Mouse (Mus musculus) forebrain, embryonic 16.5 days (tissue): ENCODE data around the gene Naip2. TPM values are rescaled to one million over a fixed set of nuclear protein-coding genes. Genes with fewer than 3 reads are reported as not detected.
"Not testable (repeated sequence)": the region's sequence is repeated elsewhere in the genome, so short reads cannot be mapped to it uniquely, and the experiment has no call there.

Experiments used
- ATAC-seq: fragments of 200-750 bp; cut with Nextera tagmentation; 2 replicates; pipeline ENCODE4 v1.8.0; 2017; ENCODE audit warnings: mild to moderate bottlenecking, moderate library complexity
- H3K27ac ChIP-seq: fragments of 300-500 bp; sonication (generic); 2 replicates; pipeline ENCODE4 v1.5.1; 2014; ENCODE audit warnings: low read length, control low read depth
- H3K27me3 ChIP-seq: fragments of 300-500 bp; sonication (generic); replicated peaks from 2 replicates; pipeline ENCODE4 v1.6.1; 2014; ENCODE audit warnings: low read length; ENCODE audit not compliant: control insufficient read depth, insufficient read depth
- H3K36me3 ChIP-seq: fragments of 300-500 bp; sonication (generic); 2 replicates; pipeline ENCODE4 v1.6.1; 2014; ENCODE audit not compliant: control insufficient read depth, insufficient read depth
- H3K4me1 ChIP-seq: fragments of 300-500 bp; sonication (generic); replicated peaks from 2 replicates; pipeline ENCODE4 v1.6.1; 2014; ENCODE audit warnings: low read length; ENCODE audit not compliant: control insufficient read depth, insufficient read depth
- H3K4me2 ChIP-seq: fragments of 300-500 bp; sonication (generic); 2 replicates; pipeline ENCODE4 v1.6.1; 2014; ENCODE audit warnings: mild to moderate bottlenecking, low read length, control low read depth
- H3K4me3 ChIP-seq: fragments of 300-500 bp; sonication (generic); replicated peaks from 2 replicates; pipeline ENCODE4 v1.5.1; 2014; ENCODE audit warnings: mild to moderate bottlenecking, low read length, control low read depth
- H3K9ac ChIP-seq: fragments of 300-500 bp; sonication (generic); replicated peaks from 2 replicates; pipeline ENCODE4 v1.6.1; 2014; ENCODE audit warnings: low read depth, low read length, control low read depth
- H3K9me3 ChIP-seq: fragments of 300-500 bp; sonication (generic); 2 replicates; pipeline ENCODE4 v1.6.1; 2016; ENCODE audit warnings: low read length; ENCODE audit not compliant: control insufficient read depth
- WGBS: fragments of 180-500 bp; shearing (Covaris S2); extraction: QIAGEN DNeasy Blood & Tissue Kit; methylation state at CpG from one replicate; pipeline ENCODE4 v1.1.7; 2014; 5-methylcytosine and 5-hydroxymethylcytosine counted together
- polyA plus RNA-seq: library from polyadenylated mRNA; unstranded; fragments of >200 nt; fragmentation: Nextera tagmentation; extraction: Ambion mirVana; gene quantifications from 2 replicates; pipeline ENCODE4 v1.2.1, GENCODE M21; 2015

Naip2 gene
- 0.05 and 0.13 TPM in 2 replicates for polyA plus RNA-seq

DNA sequence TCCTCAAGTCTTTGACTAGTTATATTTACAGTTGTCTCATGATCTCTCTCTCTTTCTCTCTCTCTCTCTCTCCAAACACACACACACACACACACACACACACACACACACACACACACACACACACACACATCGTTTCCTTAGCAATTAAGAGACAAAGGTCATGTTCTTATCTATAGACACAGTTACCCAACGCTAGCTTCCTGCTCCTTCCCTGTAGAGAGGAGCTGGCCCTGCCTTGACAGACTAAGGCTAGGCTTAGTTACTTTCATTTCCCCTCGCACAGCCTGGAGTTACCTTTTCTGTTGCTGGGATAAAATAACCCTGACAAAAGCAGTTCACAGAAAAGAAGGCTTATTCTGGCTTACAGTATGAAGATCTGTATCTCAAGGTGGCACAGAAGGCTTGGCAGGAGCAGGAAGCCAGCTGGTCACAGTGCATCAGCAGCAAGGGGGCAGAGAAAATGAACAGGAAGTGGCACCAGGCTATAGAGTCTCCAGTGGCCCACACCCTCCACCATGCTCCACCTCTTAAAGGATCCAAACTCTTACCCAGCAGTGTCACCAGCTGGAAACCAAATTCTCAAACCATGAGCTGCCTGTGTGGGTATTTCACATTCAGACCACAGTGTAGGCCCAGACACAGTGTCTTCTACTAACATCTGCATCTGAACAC, at the start of gene Naip2:
Gene Naip2, minus strand, starts transcription at position 434 of the 675 bp plus-strand sequence.
- not testable (repeated sequence) for H3K36me3 ChIP-seq, H3K27me3 ChIP-seq, H3K4me1 ChIP-seq, H3K9me3 ChIP-seq, H3K9ac ChIP-seq, ATAC-seq, H3K27ac ChIP-seq, H3K4me3 ChIP-seq, H3K4me2 ChIP-seq
- WGBS = 74% methylated on average over 3 of the region's 3 CpGs

DNA sequence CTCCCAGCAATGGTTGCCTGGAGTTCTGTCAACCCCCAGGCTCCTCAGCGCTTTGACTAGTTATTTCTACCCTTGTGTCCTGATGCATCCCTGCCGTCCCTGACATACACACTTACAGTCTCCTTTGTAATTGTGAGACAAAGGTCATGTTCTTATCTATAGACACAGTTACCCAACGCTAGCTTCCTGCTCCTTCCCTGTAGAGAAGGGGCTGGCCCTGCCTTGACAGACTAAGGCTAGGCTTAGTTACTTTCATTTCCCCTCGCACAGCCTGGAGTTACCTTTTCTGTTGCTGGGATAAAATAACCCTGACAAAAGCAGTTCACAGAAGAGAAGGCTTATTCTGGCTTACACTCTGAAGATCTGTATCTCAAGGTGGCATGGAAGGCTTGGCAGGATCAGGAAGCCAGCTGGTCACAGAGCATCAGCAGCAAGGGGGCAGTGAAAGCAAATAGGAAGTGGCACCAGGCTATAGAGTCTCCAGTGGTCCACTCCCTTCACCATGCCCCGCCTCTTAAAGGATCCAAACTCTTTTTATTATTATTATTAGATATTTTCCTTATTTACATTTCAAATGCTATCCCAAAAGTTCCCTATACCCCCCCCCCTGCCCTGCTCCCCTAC, 45.1 kb upstream of the Naip2 start:
- not testable (repeated sequence) for ATAC-seq, H3K27me3 ChIP-seq, H3K4me1 ChIP-seq, H3K4me2 ChIP-seq, H3K9ac ChIP-seq, H3K36me3 ChIP-seq, H3K9me3 ChIP-seq, H3K27ac ChIP-seq, H3K4me3 ChIP-seq
- 80% methylated on average over 5 of the region's 5 CpGs for WGBS

DNA sequence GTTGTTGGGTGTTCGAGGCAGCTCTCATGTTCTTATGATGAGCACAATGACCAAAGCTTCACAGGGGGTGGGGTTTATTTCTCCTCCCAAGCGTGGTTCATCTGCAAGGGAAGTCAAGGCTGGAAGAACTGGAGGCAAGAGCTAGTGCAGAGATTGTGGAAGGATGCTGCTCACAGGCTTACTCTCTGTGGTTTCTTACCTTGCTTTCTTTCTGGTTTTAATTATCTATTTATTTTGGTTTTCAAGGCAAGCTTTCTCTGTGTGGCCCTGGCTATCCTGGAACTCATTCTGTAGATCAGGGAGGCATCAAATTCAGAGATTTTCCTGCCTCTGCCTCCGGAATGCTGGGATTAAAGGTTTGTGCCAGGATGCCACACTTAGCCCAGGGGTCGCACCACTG, 44.3 kb upstream of the Naip2 start, which contains the start of gene Naip5:
Gene Naip5, minus strand, starts transcription at position 101 of the 400 bp plus-strand sequence.
- H3K4me1 ChIP-seq, H3K27ac ChIP-seq, H3K36me3 ChIP-seq, H3K4me2 ChIP-seq, H3K27me3 ChIP-seq, H3K9me3 ChIP-seq, H3K4me3 ChIP-seq, ATAC-seq, H3K9ac ChIP-seq: not testable (repeated sequence)
- 82% methylated on average over 4 of the region's 4 CpGs for WGBS

DNA sequence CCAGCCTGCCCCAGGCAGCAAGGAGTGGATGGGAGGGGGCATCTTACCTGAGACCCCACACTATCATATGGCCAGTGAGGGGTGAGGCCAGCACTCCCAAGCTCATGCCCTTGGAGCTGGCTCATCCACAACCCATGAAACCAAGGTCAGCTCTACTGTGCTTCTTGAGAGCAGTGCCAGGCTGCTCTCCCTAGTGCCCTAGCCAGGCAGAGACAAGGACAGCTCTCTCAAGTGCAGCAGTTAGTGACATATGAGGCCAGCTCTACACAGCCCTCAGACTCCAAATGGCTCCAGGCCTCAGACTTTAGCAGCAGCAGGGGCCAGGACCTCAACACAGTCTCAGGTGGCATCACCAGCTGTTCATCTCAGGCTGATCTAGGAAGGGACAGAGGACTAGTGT, 41.8 kb upstream of the Naip2 start:
- no peaks in the 10 kb centered on the region for H3K4me1 ChIP-seq
- no peak for ATAC-seq
- no peaks in the 10 kb centered on the region for H3K27me3 ChIP-seq
- H3K27ac ChIP-seq = no peak overlapping the region
- no peak overlapping the region for H3K4me3 ChIP-seq
- H3K9ac ChIP-seq = no peak overlapping the region
- H3K36me3 ChIP-seq = no peaks in the 10 kb centered on the region
- H3K4me2 ChIP-seq = no peak overlapping the region
- no peaks in the 10 kb centered on the region for H3K9me3 ChIP-seq

DNA sequence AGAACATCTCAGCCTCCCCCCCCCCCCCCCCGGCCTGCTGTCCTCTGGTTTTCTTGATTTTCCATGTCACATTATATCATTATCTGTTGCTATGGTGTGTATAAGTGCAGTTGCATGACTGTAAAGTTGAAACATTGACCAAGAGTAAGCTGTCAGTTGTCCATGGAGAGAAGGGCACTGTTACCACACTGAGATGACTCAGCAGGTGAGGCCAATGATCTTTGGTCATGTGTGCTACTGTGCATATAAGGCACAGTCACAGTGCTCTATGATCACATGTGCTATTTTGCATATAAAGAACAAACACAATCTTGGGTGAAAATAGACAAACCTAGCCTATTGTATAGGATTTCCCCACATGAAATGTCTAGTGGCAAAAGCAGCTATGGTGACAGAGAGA, 11.8 kb upstream of the Naip2 start:
- not testable (repeated sequence) for H3K9ac ChIP-seq, H3K27me3 ChIP-seq, H3K4me1 ChIP-seq, ATAC-seq, H3K4me3 ChIP-seq, H3K9me3 ChIP-seq, H3K36me3 ChIP-seq, H3K4me2 ChIP-seq, H3K27ac ChIP-seq
- 75% methylated on average over 1 of the region's 1 CpGs for WGBS

DNA sequence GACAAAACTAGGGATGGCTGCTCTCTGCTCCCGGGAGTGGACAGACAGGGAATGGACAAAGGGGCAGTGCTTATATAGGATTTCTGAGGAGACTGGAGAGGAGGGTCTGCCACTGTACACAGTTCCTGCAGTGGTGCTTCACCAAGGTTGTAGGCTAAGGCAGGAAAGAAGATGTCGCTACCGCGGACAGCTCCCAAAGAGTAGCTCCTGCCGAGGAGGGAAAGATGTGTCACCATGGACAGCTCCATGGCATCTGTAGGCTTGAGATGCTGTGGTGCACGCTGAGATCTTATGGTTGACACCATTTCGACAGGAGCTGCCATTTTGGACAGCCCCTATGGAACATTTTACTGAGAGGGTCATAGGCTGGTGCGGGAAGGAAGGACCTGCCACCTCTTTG, 8.6 kb upstream of the Naip2 start:
- H3K9me3 ChIP-seq = no peaks in the 10 kb centered on the region
- no peak for ATAC-seq
- WGBS = 32% methylated on average over 8 of the region's 8 CpGs
- H3K4me1 ChIP-seq = no peaks in the 10 kb centered on the region
- H3K4me3 ChIP-seq = no peak overlapping the region
- H3K4me2 ChIP-seq = no peak overlapping the region
- no peak overlapping the region for H3K27ac ChIP-seq
- no peaks in the 10 kb centered on the region for H3K36me3 ChIP-seq
- no peaks in the 10 kb centered on the region for H3K27me3 ChIP-seq
- no peak overlapping the region for H3K9ac ChIP-seq

DNA sequence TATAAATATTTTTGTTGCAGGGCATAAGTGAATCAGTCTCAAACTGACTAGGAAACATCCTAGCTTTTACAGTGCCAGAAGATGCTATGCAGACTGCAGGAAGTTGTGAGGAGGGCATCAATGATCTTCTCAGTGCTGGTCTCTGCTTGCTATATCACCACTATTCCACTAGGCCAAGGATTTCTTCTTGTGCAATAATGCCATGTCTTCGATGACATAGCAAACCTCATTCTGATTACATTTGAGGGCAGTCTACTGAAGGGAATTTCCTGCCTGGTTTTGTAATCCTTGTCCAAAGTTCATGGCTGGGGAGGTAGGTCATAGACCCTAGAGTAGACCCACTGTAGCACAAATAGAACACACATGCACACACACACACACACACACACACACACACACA, 1.4 kb upstream of the Naip2 start:
- 90% methylated on average over 1 of the region's 1 CpGs for WGBS
- H3K4me1 ChIP-seq = no peaks in the 10 kb centered on the region
- ATAC-seq = no peak

DNA sequence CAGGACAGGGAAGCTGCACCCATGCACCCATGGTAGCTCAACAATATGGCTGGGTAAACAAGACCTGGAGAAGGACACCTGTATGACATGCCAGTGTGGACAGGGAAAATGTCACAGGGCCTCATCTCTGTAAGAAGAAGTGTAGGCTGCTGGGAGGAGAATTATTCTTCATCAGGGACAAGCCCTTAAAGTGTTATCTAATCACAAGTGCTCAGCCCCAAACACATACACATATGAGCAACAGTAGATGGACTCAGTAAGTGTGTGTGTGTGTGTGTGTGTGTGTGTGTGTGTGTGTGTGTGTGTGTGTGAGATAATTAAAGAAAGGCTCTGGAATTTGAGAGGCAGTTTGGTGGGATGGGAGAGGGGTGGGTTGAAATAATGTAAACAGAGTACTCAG, 1.1 kb downstream of the Naip2 start:
- Histone ChIP-seq H3K27ac (no peak overlapping the region), H3K9ac (no peak overlapping the region), H3K36me3 (no peaks in the 10 kb centered on the region), H3K4me3 (no peak overlapping the region), H3K9me3 (no peaks in the 10 kb centered on the region), H3K4me2 (no peak overlapping the region), H3K27me3 (no peaks in the 10 kb centered on the region), H3K4me1 (no peaks in the 10 kb centered on the region)
- ATAC-seq = no peak

More for the DNA sequence above, 1.4 kb upstream of the Naip2 start:
- H3K9me3 ChIP-seq = no peaks in the 10 kb centered on the region
- no peaks in the 10 kb centered on the region for H3K36me3 ChIP-seq
- no peaks in the 10 kb centered on the region for H3K27me3 ChIP-seq
- no peak overlapping the region for H3K4me2 ChIP-seq
- no peak overlapping the region for H3K4me3 ChIP-seq
- no peak overlapping the region for H3K9ac ChIP-seq
- H3K27ac ChIP-seq = no peak overlapping the region

DNA sequence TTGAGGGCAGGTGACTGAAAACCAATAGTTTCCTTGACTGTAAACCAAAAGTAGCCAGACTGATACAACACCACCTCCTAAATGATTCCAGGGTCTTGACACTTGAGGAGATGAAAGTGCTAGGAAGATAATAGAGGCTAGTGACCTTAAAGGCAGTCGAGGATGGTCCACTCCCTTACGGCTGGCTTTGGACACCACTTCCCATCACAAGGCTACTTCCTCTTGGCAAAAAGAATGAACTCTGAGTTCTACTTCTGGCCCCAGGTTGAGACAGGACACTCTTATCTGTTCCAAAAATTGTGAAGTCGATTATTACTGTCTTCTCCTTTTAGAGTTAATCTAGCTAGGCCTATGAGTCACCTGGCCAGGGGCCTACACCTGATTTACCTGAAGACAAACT, 6.5 kb downstream of the Naip2 start:
- Histone ChIP-seq H3K36me3 (no peaks in the 10 kb centered on the region), H3K9me3 (no peaks in the 10 kb centered on the region), H3K27me3 (no peaks in the 10 kb centered on the region), H3K4me2 (no peak overlapping the region), H3K9ac (no peak overlapping the region), H3K4me3 (no peak overlapping the region), H3K27ac (no peak overlapping the region), H3K4me1 (no peaks in the 10 kb centered on the region)
- ATAC-seq = no peak
- WGBS = 88% methylated on average over 3 of the region's 3 CpGs

DNA sequence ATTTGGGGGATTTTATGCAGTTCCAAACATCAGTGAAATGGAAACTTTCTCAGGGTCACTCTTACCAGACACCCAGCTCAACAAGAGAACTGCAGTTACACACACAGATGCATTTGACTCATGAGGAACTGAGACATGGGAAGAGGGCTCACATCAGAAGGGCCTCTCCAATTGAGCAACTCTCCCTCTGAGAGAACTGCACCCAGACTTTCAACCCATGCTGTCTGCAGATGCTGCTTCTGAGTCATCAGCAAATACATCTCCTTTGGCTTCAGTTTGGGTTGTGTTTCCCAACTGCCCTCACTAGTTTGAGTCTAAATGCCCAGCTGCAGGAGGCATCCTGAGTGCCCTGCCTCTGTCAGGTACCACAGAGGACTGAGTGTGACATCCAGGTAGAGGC, 18.8 kb downstream of the Naip2 start:
- not testable (repeated sequence) for H3K4me1 ChIP-seq, H3K9me3 ChIP-seq, H3K9ac ChIP-seq, H3K4me3 ChIP-seq, H3K4me2 ChIP-seq, H3K27me3 ChIP-seq, H3K27ac ChIP-seq, H3K36me3 ChIP-seq, ATAC-seq
